Mouse (Mus musculus) midbrain, embryonic 15.5 days (tissue): ENCODE results near the gene Prdm13. TPM values are rescaled to one million over a fixed set of nuclear protein-coding genes. Genes with fewer than 3 reads are reported as not detected.

ENCODE experiments used
- ATAC-seq: fragments of 200-750 bp; cut with Nextera tagmentation; replicated peaks from 2 replicates; pipeline ENCODE4 v1.8.0; 2017; ENCODE audit warnings: moderate TSS enrichment
- H3K27ac ChIP-seq: fragments of 300-500 bp; sonication (generic); 2 replicates; pipeline ENCODE4 v1.5.1; 2015; ENCODE audit warnings: mild to moderate bottlenecking, inconsistent platforms
- H3K27me3 ChIP-seq: fragments of 300-500 bp; sonication (generic); replicated peaks from 2 replicates; pipeline ENCODE4 v1.6.1; 2015; ENCODE audit warnings: inconsistent platforms
- H3K36me3 ChIP-seq: fragments of 300-500 bp; sonication (generic); replicated peaks from 2 replicates; pipeline ENCODE4 v1.6.1; 2015; ENCODE audit warnings: inconsistent platforms
- H3K4me1 ChIP-seq: fragments of 300-500 bp; sonication (generic); 2 replicates; pipeline ENCODE4 v1.6.1; 2015; ENCODE audit warnings: inconsistent platforms
- H3K4me2 ChIP-seq: fragments of 300-500 bp; sonication (generic); 2 replicates; pipeline ENCODE4 v1.6.1; 2015; ENCODE audit warnings: inconsistent platforms, mild to moderate bottlenecking, moderate library complexity
- H3K4me3 ChIP-seq: fragments of 300-500 bp; sonication (generic); 2 replicates; pipeline ENCODE4 v1.5.1; 2015; ENCODE audit warnings: mild to moderate bottlenecking, inconsistent platforms
- H3K9ac ChIP-seq: fragments of 300-500 bp; sonication (generic); 2 replicates; pipeline ENCODE4 v1.6.1; 2015; ENCODE audit warnings: mild to moderate bottlenecking, inconsistent platforms
- H3K9me3 ChIP-seq: fragments of 300-500 bp; sonication (generic); 2 replicates; pipeline ENCODE4 v1.6.1; 2016; ENCODE audit warnings: inconsistent platforms
- WGBS: fragments of 180-500 bp; shearing (Covaris S2); methylation state at CpG from one replicate; pipeline ENCODE4 v1.1.7; 2015; ENCODE audit warnings: mixed read lengths; 5-methylcytosine and 5-hydroxymethylcytosine counted together
- polyA plus RNA-seq: library from polyadenylated mRNA; unstranded; fragments of >200 nt; fragmentation: Nextera tagmentation; extraction: Ambion mirVana; gene quantifications from 2 replicates; pipeline ENCODE4 v1.2.1, GENCODE M21; 2015

Gene Prdm13
- polyA plus RNA-seq, 1 experiment from 2014 or later = 0.09 TPM

DNA sequence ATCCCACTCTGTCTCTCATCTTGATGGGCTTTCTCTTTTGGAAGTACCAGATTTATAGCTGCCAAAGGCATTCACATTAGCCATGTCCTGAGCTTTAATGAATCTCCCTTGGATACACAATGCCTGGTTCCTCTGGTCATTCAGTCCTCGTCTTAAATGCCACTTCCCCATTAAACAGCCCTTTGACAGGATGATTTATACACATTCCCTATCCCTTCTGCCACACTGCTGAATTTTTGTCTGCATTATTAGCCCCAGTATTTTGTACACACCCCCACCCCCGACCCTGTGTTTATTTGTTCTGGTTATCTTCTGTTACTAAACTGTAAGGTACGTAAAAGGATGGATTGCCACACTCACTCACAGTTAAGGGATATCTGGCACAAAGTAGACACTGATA lies 27.6 kb downstream of the Prdm13 start:
- Histone ChIP-seq H3K9me3 (no peaks in the 10 kb centered on the region), H3K4me2 (no peak overlapping the region), H3K4me1 (no peaks in the 10 kb centered on the region), H3K36me3 (no peaks in the 10 kb centered on the region), H3K27me3 (no peaks in the 10 kb centered on the region), H3K9ac (no peak overlapping the region), H3K27ac (no peak overlapping the region), H3K4me3 (no peak overlapping the region)
- ATAC-seq = no peak
- 68% methylated on average over 3 of the region's 3 CpGs for WGBS

DNA sequence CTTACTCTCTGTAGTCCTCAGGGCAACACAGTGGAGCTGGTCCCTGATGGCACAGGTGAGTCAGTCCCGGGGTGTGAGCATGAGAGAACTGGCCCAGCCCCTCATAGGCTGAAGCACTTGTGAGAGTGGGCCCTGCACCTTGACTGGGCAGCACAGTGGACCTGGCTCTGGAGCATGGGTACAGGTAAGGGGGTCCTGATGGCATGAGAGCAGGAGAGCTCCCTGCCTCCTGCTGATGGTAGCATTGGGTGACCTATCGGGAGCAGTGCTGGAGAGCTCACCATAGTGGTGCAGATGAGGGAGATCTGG lies 56.5 kb downstream of the Prdm13 start:
- 82% methylated on average over 2 of the region's 2 CpGs for WGBS
- H3K27ac ChIP-seq = no peak overlapping the region
- no peaks in the 10 kb centered on the region for H3K27me3 ChIP-seq
- no peak overlapping the region for H3K4me2 ChIP-seq
- no peak overlapping the region for H3K4me3 ChIP-seq
- no peaks in the 10 kb centered on the region for H3K4me1 ChIP-seq
- H3K36me3 ChIP-seq = no peaks in the 10 kb centered on the region
- ATAC-seq = no peak
- H3K9me3 ChIP-seq = no peaks in the 10 kb centered on the region
- no peak overlapping the region for H3K9ac ChIP-seq

DNA sequence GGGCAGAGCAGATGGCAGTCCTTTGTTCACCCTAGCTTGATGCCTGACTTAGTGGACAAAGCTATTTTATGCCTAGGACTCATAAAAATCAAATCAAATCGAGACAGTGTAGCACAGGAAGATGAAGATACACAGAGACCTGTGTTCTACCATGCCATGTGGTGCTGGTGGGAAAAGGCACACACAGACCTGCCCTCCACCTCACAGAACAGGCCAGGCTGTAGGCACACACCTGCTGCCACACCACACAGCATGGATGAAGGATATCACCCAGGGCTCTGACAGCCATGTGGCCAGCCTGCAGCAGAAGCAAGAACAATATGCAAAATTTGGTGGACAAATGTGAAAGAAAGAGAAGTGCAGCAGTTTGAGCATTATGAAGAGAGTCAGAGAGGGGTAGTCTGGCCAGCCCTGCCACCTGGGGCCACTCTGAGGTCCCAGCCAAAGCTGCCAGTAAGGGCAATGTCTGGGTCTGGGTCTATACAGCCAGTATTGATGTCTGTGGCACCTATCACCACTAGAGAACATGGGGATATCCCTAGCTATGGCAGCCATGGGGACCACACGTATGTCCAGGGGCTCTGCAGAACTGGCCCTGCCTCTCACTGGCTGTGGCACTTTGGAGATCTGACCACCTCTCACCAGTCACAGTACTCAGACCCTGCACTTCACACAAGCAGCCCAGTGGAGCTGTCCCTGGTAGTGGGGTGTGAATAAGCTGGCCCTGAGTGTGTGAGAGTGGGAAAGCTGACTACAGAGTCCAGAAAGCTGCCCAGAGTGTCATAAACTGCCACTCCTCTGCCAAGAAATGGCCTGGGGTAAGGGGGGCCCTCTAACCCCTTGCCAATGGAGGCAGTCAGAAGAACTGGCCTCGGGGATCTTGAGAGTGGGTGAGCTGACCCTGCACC lies 57.1 kb downstream of the Prdm13 start:
- no peaks in the 10 kb centered on the region for H3K36me3 ChIP-seq
- no peak overlapping the region for H3K9ac ChIP-seq
- H3K4me3 ChIP-seq = no peak overlapping the region
- no peaks in the 10 kb centered on the region for H3K9me3 ChIP-seq
- no peak overlapping the region for H3K27ac ChIP-seq
- no peaks in the 10 kb centered on the region for H3K4me1 ChIP-seq
- no peaks in the 10 kb centered on the region for H3K27me3 ChIP-seq
- WGBS = 56% methylated on average over 3 of the region's 3 CpGs
- ATAC-seq = 0 out of 2 replicates have a peak, but pooled peaks have one; percentile 33
- H3K4me2 ChIP-seq = no peak overlapping the region

Other genes with a start within 250 kb of the Prdm13 start
- 60.5 and 63.4 TPM in 2 replicates for gene Ccnc, start 41.7 kb upstream of the Prdm13 start, polyA plus RNA-seq
- 5.9 TPM in 2 replicates for gene Usp45, start 81.2 kb upstream of the Prdm13 start, polyA plus RNA-seq
- gene Tstd3, start 81.2 kb upstream of the Prdm13 start, polyA plus RNA-seq = 25.3 and 27.8 TPM in 2 replicates
- gene Pnisr, start 161.6 kb upstream of the Prdm13 start, polyA plus RNA-seq = 192 and 209 TPM in 2 replicates
- gene Coq3, start 193.7 kb upstream of the Prdm13 start, polyA plus RNA-seq = 14.3 and 14.6 TPM in 2 replicates
- 20.7 and 22.5 TPM in 2 replicates for gene Faxc, start 245.4 kb upstream of the Prdm13 start, polyA plus RNA-seq